Comparison of ENCODE assay signal across 13 mouse cellular contexts in the genomic region with DNA sequence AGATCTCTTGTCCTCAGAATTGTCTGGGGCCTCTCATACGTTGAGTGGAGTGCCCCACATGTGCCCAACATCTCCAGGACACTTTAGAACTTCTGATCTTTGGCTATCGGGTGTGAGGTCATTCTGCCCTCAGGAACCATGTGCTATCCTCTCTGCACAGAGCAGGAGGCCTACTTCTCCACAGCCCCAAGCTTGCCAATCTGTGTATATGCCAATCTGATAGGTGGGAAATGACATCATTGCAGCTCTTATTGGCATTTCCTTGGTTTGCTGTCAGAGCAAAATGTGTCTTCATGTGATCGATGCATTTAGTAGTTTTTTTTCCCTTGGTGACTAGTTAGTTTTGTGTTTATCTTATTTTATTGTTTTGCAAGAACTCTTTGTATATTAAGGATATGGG.
DNase-seq lines count a peak whose midpoint lies in the region; ATAC-seq and TF ChIP-seq lines count a peak whose summit lies in the region.
"Had no signal": no experiment of that assay in that cellular context is flagged by ENCODE, and none has a peak within 500 bp of the region (broad histone marks: within the 10 kb centered on the region; RNA-seq: fewer than 3 reads in every experiment).

No protein-coding gene starts in this region.

- no peak for ATAC-seq in lung, postnatal 0 days
- ATAC-seq in limb, embryonic 15.5 days (ENCODE audit: insufficient number of reproducible peaks, low FRiP score, low TSS enrichment, low read depth) = no peak

- no peak overlapping the region for H3K4me2 ChIP-seq in lung, postnatal 0 days (replicated peaks; ENCODE audit: low read depth, low read length)
- no peak overlapping the region for H3K4me2 ChIP-seq in limb, embryonic 15.5 days
- H3K4me2 ChIP-seq: forebrain, embryonic 13.5 days; hindbrain, embryonic 14.5 days had no signal

- WGBS in lung, postnatal 0 days = 78% methylated on average over 3 of the region's 3 CpGs
- WGBS in limb, embryonic 15.5 days = 88% methylated on average over 3 of the region's 3 CpGs
- 92% methylated on average over 3 of the region's 3 CpGs for WGBS in cerebellum, adult 2 months

- no peaks in the 10 kb centered on the region for H3K27me3 ChIP-seq in lung, postnatal 0 days (replicated peaks; ENCODE audit: insufficient read depth, low read length)
- H3K27me3 ChIP-seq in limb, embryonic 15.5 days = no peaks in the 10 kb centered on the region
- H3K27me3 ChIP-seq in cerebellum, adult 2 months (ENCODE audit: control insufficient read depth, insufficient read depth, low read length) = no peaks in the 10 kb centered on the region
- H3K27me3 ChIP-seq: forebrain, embryonic 13.5 days had no signal

- H3K9me3 ChIP-seq in lung, postnatal 0 days (ENCODE audit: low read length) = no peaks in the 10 kb centered on the region
- H3K9me3 ChIP-seq in limb, embryonic 15.5 days = no peaks in the 10 kb centered on the region
- H3K9me3 ChIP-seq: forebrain, embryonic 13.5 days had no signal

- intact Hi-C loops in gastrocnemius, adult 2 months (cut with DNase I) = loop anchor here (5.0 kb wide), 1 partner anchor 46 kb away; no protein-coding TSS in a partner anchor

- peak overlapping the region; percentile 97 for H3K27ac ChIP-seq in gastrocnemius, adult 2 months
- peak overlapping the region; percentile 62 for H3K27ac ChIP-seq in lung, postnatal 0 days (ENCODE audit: low read length)
- H3K27ac ChIP-seq in limb, embryonic 15.5 days = peak overlapping the region; percentile 72; the same call in 1 of the 2 replicates
- H3K27ac ChIP-seq in cerebellum, adult 2 months (ENCODE audit: insufficient read depth, low read length) = no peak overlapping the region
- H3K27ac ChIP-seq: hindbrain, embryonic 14.5 days; left cerebral cortex, adult 2 months had no signal

- TF ChIP-seq CTCF in gastrocnemius, adult 2 months (IDR thresholded peaks at IDR 0.05) = no peak
- no peak for TF ChIP-seq CTCF in lung, postnatal 0 days (IDR thresholded peaks at IDR 0.05)
- TF ChIP-seq CTCF in cerebellum, adult 2 months (IDR thresholded peaks at IDR 0.05; ENCODE audit: borderline replicate concordance, insufficient read depth, low read depth, low read length) = no peak

- DNase-seq in gastrocnemius, adult 2 months = no peak
- no peak for DNase-seq in gastrocnemius, adult 8-10 months (ENCODE audit: low spot score in 2 of 2)
- DNase-seq in lung, postnatal 0 days (ENCODE audit: low spot score) = no peak
- DNase-seq in lung, postnatal 14 days = no peak
- DNase-seq in urinary bladder, postnatal 25 days (ENCODE audit: low spot score) = no peak
- DNase-seq in thymus, postnatal 4 days = no peak
- no peak for DNase-seq in cerebellum, adult 2 months
- DNase-seq: adrenal gland, adult 8-10 months; thymus, postnatal 36 days had no signal

- no peaks in the 10 kb centered on the region for H3K36me3 ChIP-seq in lung, postnatal 0 days (ENCODE audit: insufficient read depth, low read length)
- no peaks in the 10 kb centered on the region for H3K36me3 ChIP-seq in limb, embryonic 15.5 days

- H3K9ac ChIP-seq in lung, postnatal 0 days (replicated peaks; ENCODE audit: low read depth) = no peak overlapping the region
- H3K9ac ChIP-seq in limb, embryonic 15.5 days = no peak overlapping the region
- H3K9ac ChIP-seq: forebrain, embryonic 13.5 days; hindbrain, embryonic 14.5 days had no signal

- H3K4me3 ChIP-seq in gastrocnemius, adult 2 months = peak overlapping the region; percentile 35; the same call in 1 of the 2 replicates
- no peak overlapping the region for H3K4me3 ChIP-seq in lung, postnatal 0 days (ENCODE audit: low read depth, low read length)
- H3K4me3 ChIP-seq in limb, embryonic 15.5 days = no peak overlapping the region
- no peak overlapping the region for H3K4me3 ChIP-seq in cerebellum, adult 2 months (replicated peaks; ENCODE audit: insufficient read depth, low read depth, low read length)
- H3K4me3 ChIP-seq: forebrain, embryonic 13.5 days; left cerebral cortex, adult 2 months had no signal

- H3K4me1 ChIP-seq in lung, postnatal 0 days (ENCODE audit: insufficient read depth, low read depth, low read length) = peaks cover under 1% of the 10 kb centered on the region
- H3K4me1 ChIP-seq in limb, embryonic 15.5 days = peaks cover 40% of the 10 kb centered on the region
- H3K4me1 ChIP-seq in cerebellum, adult 2 months (ENCODE audit: control insufficient read depth, insufficient read depth, low read length) = no peaks in the 10 kb centered on the region

- TF ChIP-seq EP300 in lung, postnatal 0 days (IDR thresholded peaks at IDR 0.05) = no peak

- TF ChIP-seq POLR2A in cerebellum, adult 2 months (IDR thresholded peaks at IDR 0.05; ENCODE audit: borderline replicate concordance, insufficient read depth, low read length) = no peak
